8 mouse cellular contexts compared by ENCODE assay signal in the genomic region with DNA sequence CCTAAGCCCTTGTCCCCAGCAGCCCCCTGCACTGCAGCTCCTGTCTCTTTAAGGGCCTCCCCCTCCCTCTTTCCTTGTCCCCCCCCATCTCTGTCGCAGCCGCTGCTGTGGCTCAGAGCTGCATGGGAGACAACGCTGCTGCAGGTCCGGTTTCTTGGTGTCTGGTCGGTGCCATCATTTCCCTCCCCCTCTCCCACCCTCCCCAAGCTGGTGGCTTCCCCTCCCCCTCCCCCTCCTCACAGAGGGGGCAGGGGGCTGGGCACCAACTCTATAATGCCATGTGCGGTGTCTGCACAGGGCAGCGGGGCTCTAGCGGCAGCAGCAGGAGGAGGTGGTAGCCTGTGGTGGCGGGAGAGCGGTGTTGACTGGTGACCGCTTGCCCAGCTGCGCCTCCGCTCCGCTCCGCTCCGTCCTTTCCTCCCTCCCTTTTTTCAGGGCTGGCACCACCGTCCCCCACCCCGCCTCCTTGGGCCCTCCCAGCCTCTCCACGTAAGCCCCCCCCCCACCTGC. TPM values are rescaled to one million over a fixed set of nuclear protein-coding genes. Genes with fewer than 3 reads are reported as not detected.
DNase-seq lines count a peak whose midpoint lies in the region; ATAC-seq and TF ChIP-seq lines count a peak whose summit lies in the region.

No protein-coding gene starts in this region.

- H3K27me3 ChIP-seq in forebrain, embryonic 15.5 days: no peaks in the 10 kb centered on the region
- peaks cover 11% of the 10 kb centered on the region for H3K27me3 ChIP-seq in midbrain, embryonic 12.5 days

- peak overlapping the region; percentile 89 for H3K9ac ChIP-seq in forebrain, embryonic 15.5 days (replicated peaks)
- peak overlapping the region; percentile 75 for H3K9ac ChIP-seq in midbrain, embryonic 12.5 days (replicated peaks)

- TF ChIP-seq CTCF in layer of hippocampus, adult 2 months (conservative IDR thresholded peaks at IDR 0.05): no peak

- H3K4me1 ChIP-seq in forebrain, embryonic 15.5 days: peaks cover 35% of the 10 kb centered on the region
- peaks cover 34% of the 10 kb centered on the region for H3K4me1 ChIP-seq in midbrain, embryonic 12.5 days

- H3K4me3 ChIP-seq in layer of hippocampus, adult 2 months: peak overlapping the region; percentile 77
- H3K4me3 ChIP-seq in forebrain, embryonic 15.5 days: peak overlapping the region; percentile 75
- H3K4me3 ChIP-seq in midbrain, embryonic 12.5 days: peak overlapping the region; percentile 58

- no peaks in the 10 kb centered on the region; the same call in 1 of the 2 replicates for H3K36me3 ChIP-seq in forebrain, embryonic 15.5 days
- peaks cover 7% of the 10 kb centered on the region; the same call in 1 of the 2 replicates for H3K36me3 ChIP-seq in midbrain, embryonic 12.5 days

- DNase-seq in layer of hippocampus, adult 2 months (ENCODE audit: low spot score in 2 of 2): no peak
- DNase-seq in layer of hippocampus, postnatal 36 days: no peak
- DNase-seq in cerebellum, adult 9-10 months: peak; percentile 67
- no peak for DNase-seq in thymus, postnatal 4 days
- no peak for DNase-seq in urinary bladder, postnatal 14 days (ENCODE audit: low spot score)

- peak; percentile 78 for ATAC-seq in forebrain, embryonic 15.5 days (replicated peaks)
- peak; percentile 82 for ATAC-seq in midbrain, embryonic 12.5 days (ENCODE audit: low FRiP score, low read depth)
- ATAC-seq in activated CD4-positive, CD25-positive, alpha-beta regulatory T cell, adult 4 months: no peak

- WGBS in forebrain, embryonic 15.5 days: under 1% methylated on average over 11 of the region's 19 CpGs
- 0% methylated on average over 8 of the region's 19 CpGs for WGBS in midbrain, embryonic 12.5 days

- H3K27ac ChIP-seq in layer of hippocampus, adult 2 months: peak overlapping the region; percentile 96
- peak overlapping the region; percentile 85 for H3K27ac ChIP-seq in forebrain, embryonic 15.5 days (replicated peaks)
- peak overlapping the region; percentile 84 for H3K27ac ChIP-seq in midbrain, embryonic 12.5 days (replicated peaks)

- no peaks in the 10 kb centered on the region for H3K9me3 ChIP-seq in forebrain, embryonic 15.5 days
- peaks cover 4% of the 10 kb centered on the region; the same call in 1 of the 2 replicates for H3K9me3 ChIP-seq in midbrain, embryonic 12.5 days

- H3K4me2 ChIP-seq in forebrain, embryonic 15.5 days (replicated peaks): peak overlapping the region; percentile 72
- peak overlapping the region; percentile 76 for H3K4me2 ChIP-seq in midbrain, embryonic 12.5 days (replicated peaks)

RNA-seq across cellular contexts. Expression of gene 4930451I11Rik, which starts 8.2 kb away (rescaled TPM):
- total RNA-seq in layer of hippocampus, adult 2 months (2021): not detected
- total RNA-seq in layer of hippocampus, postnatal 36 days (2021): not detected
- not detected in 2 replicates for polyA plus RNA-seq in forebrain, embryonic 15.5 days (2015; fragmentation: Nextera tagmentation; extraction: Ambion mirVana)
- not detected in 2 replicates for polyA plus RNA-seq in midbrain, embryonic 12.5 days (2016; fragmentation: Nextera tagmentation; extraction: Ambion mirVana)
- not detected for polyA plus RNA-seq in activated CD4-positive, CD25-positive, alpha-beta regulatory T cell, adult 4 months (2017; shearing (Covaris generic))

RNA-seq across cellular contexts. Expression of gene Doc2a, which starts 24.0 kb away (rescaled TPM):
- total RNA-seq in layer of hippocampus, adult 2 months (2021): 10 to 100 TPM; 19.2 to 20.5 TPM
- 10 to 100 TPM; 16.1 to 17.7 TPM for total RNA-seq in layer of hippocampus, postnatal 36 days (2021)
- 9.0 and 9.1 TPM in 2 replicates for polyA plus RNA-seq in forebrain, embryonic 15.5 days (2015; fragmentation: Nextera tagmentation; extraction: Ambion mirVana)
- polyA plus RNA-seq in midbrain, embryonic 12.5 days (2016; fragmentation: Nextera tagmentation; extraction: Ambion mirVana): 6.3 and 7.7 TPM in 2 replicates
- not detected for polyA plus RNA-seq in activated CD4-positive, CD25-positive, alpha-beta regulatory T cell, adult 4 months (2017; shearing (Covaris generic))

RNA-seq across cellular contexts. Expression of gene Fam57b, which starts 25.8 kb away (rescaled TPM):
- 10 to 100 TPM; 73.8 to 74.7 TPM for total RNA-seq in layer of hippocampus, adult 2 months (2021)
- total RNA-seq in layer of hippocampus, postnatal 36 days (2021): 10 to 100 TPM; 75.1 to 83.3 TPM
- polyA plus RNA-seq in forebrain, embryonic 15.5 days (2015; fragmentation: Nextera tagmentation; extraction: Ambion mirVana): 35.1 and 38.1 TPM in 2 replicates
- polyA plus RNA-seq in midbrain, embryonic 12.5 days (2016; fragmentation: Nextera tagmentation; extraction: Ambion mirVana): 19.3 and 20.0 TPM in 2 replicates
- not detected for polyA plus RNA-seq in activated CD4-positive, CD25-positive, alpha-beta regulatory T cell, adult 4 months (2017; shearing (Covaris generic))

RNA-seq across cellular contexts. Expression of gene Ppp4c, which starts 31.0 kb away (rescaled TPM):
- total RNA-seq in layer of hippocampus, adult 2 months (2021): 10 to 100 TPM; 50.2 to 54.9 TPM
- 10 to 100 TPM; 54.3 to 59.5 TPM for total RNA-seq in layer of hippocampus, postnatal 36 days (2021)
- polyA plus RNA-seq in forebrain, embryonic 15.5 days (2015; fragmentation: Nextera tagmentation; extraction: Ambion mirVana): 215 TPM in 2 replicates
- polyA plus RNA-seq in midbrain, embryonic 12.5 days (2016; fragmentation: Nextera tagmentation; extraction: Ambion mirVana): 315 and 323 TPM in 2 replicates
- polyA plus RNA-seq in activated CD4-positive, CD25-positive, alpha-beta regulatory T cell, adult 4 months (2017; shearing (Covaris generic)): 100 to 1,000 TPM; 133 to 149 TPM

RNA-seq across cellular contexts. Expression of gene Hirip3, which starts 38.5 kb away (rescaled TPM):
- 10 to 100 TPM; 32.2 to 38.5 TPM for total RNA-seq in layer of hippocampus, adult 2 months (2021)
- total RNA-seq in layer of hippocampus, postnatal 36 days (2021): 10 to 100 TPM; 29.5 to 32.0 TPM
- polyA plus RNA-seq in forebrain, embryonic 15.5 days (2015; fragmentation: Nextera tagmentation; extraction: Ambion mirVana): 30.7 and 31.8 TPM in 2 replicates
- polyA plus RNA-seq in midbrain, embryonic 12.5 days (2016; fragmentation: Nextera tagmentation; extraction: Ambion mirVana): 43.1 and 51.6 TPM in 2 replicates
- polyA plus RNA-seq in activated CD4-positive, CD25-positive, alpha-beta regulatory T cell, adult 4 months (2017; shearing (Covaris generic)): 10 to 100 TPM; 10.5 to 18.4 TPM

Comparison
In these comparisons a context has a peak if more than half of its experiments do, and no peak if none do; other contexts are left out.
1. RNA of gene Fam57b, which starts 25.8 kb away (polyA plus RNA-seq): 35.1 to 38.1 TPM in forebrain, embryonic 15.5 days and 19.3 to 20.0 TPM in midbrain, embryonic 12.5 days; not detected in activated CD4-positive, CD25-positive, alpha-beta regulatory T cell, adult 4 months; every median in the first group is over 10 times any median in the second.
2. Peak in every context shown above with its lines, with median percentiles within 50 percentile points of each other: H3K27ac ChIP-seq and H3K4me3 ChIP-seq.